ENCODE assay signal across 8 mouse cellular contexts in genomic region chr4:149841856-149842255, GRCm38 (mm10).
A peak's percentile ranks its signal among the peaks of the same experiment; 100 is the strongest.
DNase-seq lines count a peak whose midpoint lies in the region; ATAC-seq and TF ChIP-seq lines count a peak whose summit lies in the region.

No protein-coding gene starts in this region.

- dilution Hi-C loops in CH12.LX (cut with MboI; ENCODE audit: extremely low pct_ligation_motif_present, extremely low pct_unique_long_range_greater_than_20kb, low sequenced_read_pairs), result no loop called here

- H3K79me2 ChIP-seq in CH12.LX (replicated peaks; ENCODE audit: control insufficient read depth, extremely low read depth, insufficient read depth, poor library complexity, severe bottlenecking), result no peaks in the 10 kb centered on the region

- H3K4me2 ChIP-seq in hindbrain, embryonic 12.5 days (replicated peaks), result no peak overlapping the region
- H3K4me2 ChIP-seq in CH12.LX (ENCODE audit: insufficient read depth, low read depth, poor library complexity, severe bottlenecking), result no peak overlapping the region

- TF ChIP-seq CTCF in CH12.LX (conservative IDR thresholded peaks at IDR 0.05 in 1 of 2, IDR thresholded peaks at IDR 0.05 in 1 of 2; ENCODE audit: low read depth in 2 of 2, low read length in 2 of 2), result peak; percentile 37 to 61; a peak in 3 of 4 replicates

- TF ChIP-seq POLR2A in CH12.LX (IDR thresholded peaks at IDR 0.05; ENCODE audit: low read depth, low read length), result no peak

- no peaks in the 10 kb centered on the region for H3K9me3 ChIP-seq in hindbrain, embryonic 10.5 days
- no peaks in the 10 kb centered on the region; the same call in 1 of the 2 replicates for H3K9me3 ChIP-seq in hindbrain, embryonic 12.5 days (replicated peaks)
- peaks cover 9% of the 10 kb centered on the region for H3K9me3 ChIP-seq in CH12.LX (replicated peaks; ENCODE audit: low read length)

- no peak overlapping the region for H3K4me3 ChIP-seq in hindbrain, embryonic 10.5 days
- H3K4me3 ChIP-seq in hindbrain, embryonic 12.5 days, result no peak overlapping the region
- H3K4me3 ChIP-seq in CH12.LX (replicated peaks in 1 of 3; ENCODE audit: low read depth in 2 of 3, low read length in 2 of 3, poor library complexity in 1 of 3), result no peak overlapping the region

- in situ Hi-C loops in CH12.LX (cut with MboI; ENCODE audit: low pct_ligation_motif_present, low pct_unique_long_range_greater_than_20kb, low sequenced_read_pairs), result no loop called here

- no peaks in the 10 kb centered on the region for H3K27me3 ChIP-seq in hindbrain, embryonic 10.5 days (ENCODE audit: insufficient read depth, poor library complexity, severe bottlenecking)
- H3K27me3 ChIP-seq in hindbrain, embryonic 12.5 days, result no peaks in the 10 kb centered on the region
- H3K27me3 ChIP-seq in CH12.LX (replicated peaks), result peaks cover 33% of the 10 kb centered on the region

- no peaks in the 10 kb centered on the region for H3K36me3 ChIP-seq in hindbrain, embryonic 10.5 days
- no peaks in the 10 kb centered on the region for H3K36me3 ChIP-seq in hindbrain, embryonic 12.5 days
- no peaks in the 10 kb centered on the region for H3K36me3 ChIP-seq in CH12.LX (replicated peaks in 1 of 2; ENCODE audit: control insufficient read depth in 1 of 2, insufficient read depth in 1 of 2, low read length in 1 of 2)

- peak; percentile 37 for TF ChIP-seq RAD21 in CH12.LX (IDR thresholded peaks at IDR 0.05; ENCODE audit: low read depth, low read length)

- TF ChIP-seq EP300 in CH12.LX (IDR thresholded peaks at IDR 0.05; ENCODE audit: low read length), result no peak

- no peak overlapping the region for H3K27ac ChIP-seq in hindbrain, embryonic 10.5 days
- H3K27ac ChIP-seq in hindbrain, embryonic 12.5 days, result no peak overlapping the region
- H3K27ac ChIP-seq in CH12.LX (ENCODE audit: insufficient read depth, low read depth), result no peak overlapping the region

- no peak overlapping the region for H3K9ac ChIP-seq in hindbrain, embryonic 12.5 days
- H3K9ac ChIP-seq in CH12.LX (ENCODE audit: insufficient read depth, low read depth), result no peak overlapping the region

- 63% methylated on average over 6 of the region's 6 CpGs for WGBS in hindbrain, embryonic 10.5 days
- 66% methylated on average over 6 of the region's 6 CpGs for WGBS in hindbrain, embryonic 12.5 days

- no peak for ATAC-seq in hindbrain, embryonic 12.5 days (ENCODE audit: low FRiP score)
- no peak for ATAC-seq in cerebellum, adult (ENCODE audit: insufficient number of reproducible peaks, low FRiP score, low TSS enrichment)

- DNase-seq in hindbrain, embryonic 10.5 days (ENCODE audit: low spot score), result peak; percentile 55
- DNase-seq in 3T3-L1 (ENCODE audit: low read depth, low spot score), result peak; percentile 49
- DNase-seq in CH12.LX (ENCODE audit: extremely low read depth), result peak; percentile 47
- DNase-seq in kidney, adult 8-10 months, result peak; percentile 43 to 68
- peak; percentile 51 for DNase-seq in retina, postnatal 1 day
- no peak for DNase-seq in spleen, adult 12 weeks (ENCODE audit: low spot score)

- peaks cover 17% of the 10 kb centered on the region for H3K4me1 ChIP-seq in hindbrain, embryonic 10.5 days (replicated peaks)
- H3K4me1 ChIP-seq in hindbrain, embryonic 12.5 days, result peaks cover 8% of the 10 kb centered on the region
- no peaks in the 10 kb centered on the region for H3K4me1 ChIP-seq in CH12.LX (ENCODE audit: control insufficient read depth in 1 of 2, insufficient read depth in 2 of 2)

TF ChIP-seq in CH12.LX, 34 proteins besides CTCF, POLR2A, EP300 and RAD21:
- TF ChIP-seq PAX5 (IDR thresholded peaks at IDR 0.05; ENCODE audit: low read length) (no peak), SMC3 (IDR thresholded peaks at IDR 0.05; ENCODE audit: low read depth, low read length) (peak; percentile 71)
TF ChIP-seq in CH12.LX: peak in this region for 1.
